Mouse (Mus musculus): ENCODE results near the gene Lrrc17.

DNA sequence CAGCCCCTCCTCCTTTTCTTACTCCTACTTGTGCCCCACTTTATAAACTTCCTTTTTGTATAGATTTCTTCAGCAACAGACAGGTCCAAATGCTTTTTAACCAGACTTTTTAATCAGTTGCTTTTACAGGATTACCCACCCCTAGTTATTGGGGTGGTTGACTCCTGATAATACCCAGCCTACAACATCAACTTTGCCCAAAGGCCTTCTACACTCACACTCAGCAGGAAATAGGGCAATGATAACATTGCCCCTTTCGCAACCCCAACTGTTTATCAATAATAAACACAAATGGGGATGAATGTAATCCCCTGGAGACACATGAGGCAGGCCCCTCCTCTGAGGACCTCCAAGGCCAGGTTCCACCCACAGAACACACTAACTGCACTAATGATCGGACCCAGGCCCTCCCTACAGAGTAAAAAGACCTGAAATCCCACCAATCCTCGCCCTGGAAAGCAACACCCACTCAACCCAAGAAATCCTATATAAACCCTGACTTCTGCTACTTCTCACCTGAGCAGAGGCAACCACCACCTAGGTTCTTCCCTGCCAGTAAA, 73.2 kb downstream of the Lrrc17 start:
- no peak for TF ChIP-seq POLR2A (IDR thresholded peaks at IDR 0.05; ENCODE audit: insufficient read depth, low read length)
- TF ChIP-seq CTCF (IDR thresholded peaks at IDR 0.05; ENCODE audit: low read depth, low read length): no peak
